Mouse (Mus musculus) ES-E14 (cell line): Measurements from ENCODE around the gene Gm28551.
"Not testable (repeated sequence)": the region's sequence is repeated elsewhere in the genome, so short reads cannot be mapped to it uniquely, and the experiment has no call there.

Source experiments
- CHD2 ChIP-seq: IDR thresholded peaks from 2 replicates; pipeline ENCODE4 v1.6.1; 2014; ENCODE audit warnings: mild to moderate bottlenecking, low read depth, low read length, inconsistent platforms
- MAFK ChIP-seq: IDR thresholded peaks from 2 replicates; pipeline ENCODE4 v1.6.1; 2014; ENCODE audit warnings: mild to moderate bottlenecking, low read depth, low read length, inconsistent platforms; ENCODE audit not compliant: insufficient read depth
- ZC3H11A ChIP-seq: IDR thresholded peaks from 2 replicates; pipeline ENCODE4 v1.6.1; 2012; ENCODE audit warnings: low read depth, mild to moderate bottlenecking, inconsistent platforms, low read length, borderline replicate concordance
- ZNF384 ChIP-seq: IDR thresholded peaks from 2 replicates; pipeline ENCODE4 v1.6.1; 2012; ENCODE audit warnings: low read depth, low read length, inconsistent platforms

DNA sequence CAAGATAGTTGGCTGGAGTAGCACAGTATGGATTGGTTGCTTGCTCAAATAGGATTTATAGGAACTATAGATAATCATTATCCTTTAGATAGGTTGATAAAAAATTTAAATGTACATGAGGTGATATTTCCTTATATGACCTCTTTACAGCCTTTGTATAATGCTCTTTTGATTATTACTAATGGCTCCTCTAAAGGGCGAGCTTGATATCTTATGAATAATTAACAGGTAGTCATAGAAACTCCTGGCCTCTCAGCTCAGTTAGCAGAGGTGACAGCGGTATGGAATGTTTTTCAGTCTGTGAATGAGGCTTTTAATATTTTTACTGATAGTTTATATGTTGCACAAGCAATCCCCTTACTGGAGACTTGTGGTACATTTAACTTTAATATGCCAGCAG, 23.5 kb upstream of the Gm28551 start:
- not testable (repeated sequence) for TF ChIP-seq MAFK, ZC3H11A, ZNF384, CHD2
